Mouse (Mus musculus) cerebellum, postnatal 25 days (tissue): ENCODE measurements at regions not wholly inside any gene's neighbourhood (a gene's known extent, or its start where the extent isn't known, plus 50 kb on each side); places are given as distances from the start of the nearest gene placed in this dataset.
"Not testable (repeated sequence)": the region's sequence is repeated elsewhere in the genome, so short reads cannot be mapped to it uniquely, and the experiment has no call there.

Experiments used
- DNase-seq, 2 experiments: peaks; one replicate each; pipeline ENCODE4 v3.0.0; 2021; ENCODE audit warnings: mixed read lengths in 2 of 2

GRCm38 (mm10) chr5:134046086-134046485 lies 53.4 kb upstream of the Castor2 start:
- DNase-seq: no peak

GRCm38 (mm10) chr5:134042938-134043337 lies 56.6 kb upstream of the Castor2 start:
- DNase-seq: not testable (repeated sequence)

GRCm38 (mm10) chr5:134027316-134027966 lies 72.1 kb upstream of the Castor2 start:
- DNase-seq: peak; percentile 65 to 78

- DNase-seq: no peak
Measured at GRCm38 (mm10) chr5:134019651-134020432, 79.7 kb upstream of the Castor2 start.

GRCm38 (mm10) chr5:134014257-134015163 lies 85.0 kb upstream of the Castor2 start:
- peak; percentile 31 to 46 for DNase-seq

GRCm38 (mm10) chr5:134013206-134013605 lies 86.3 kb upstream of the Castor2 start:
- no peak for DNase-seq

GRCm38 (mm10) chr5:134009843-134010242 lies 89.7 kb upstream of the Castor2 start:
- DNase-seq: no peak

GRCm38 (mm10) chr5:134007127-134007771 lies 92.3 kb upstream of the Castor2 start:
- DNase-seq: peak in 1 of 2 experiments; percentile 48

GRCm38 (mm10) chr5:134006470-134007126 lies 92.9 kb upstream of the Castor2 start:
- DNase-seq: peak; percentile 92 to 93

- DNase-seq: peak; percentile 27 to 39
Measured at GRCm38 (mm10) chr5:134006001-134006400, 93.5 kb upstream of the Castor2 start.

- DNase-seq: no peak
Measured at GRCm38 (mm10) chr5:134000100-134000499, 99.4 kb upstream of the Castor2 start.

GRCm38 (mm10) chr5:133999698-134000097 lies 99.8 kb upstream of the Castor2 start:
- peak; percentile 37 to 49 for DNase-seq

- DNase-seq: no peak
Measured at GRCm38 (mm10) chr5:133991994-133992393, 107.5 kb upstream of the Castor2 start.

- DNase-seq: no peak
Measured at GRCm38 (mm10) chr5:133991556-133991955, 108.0 kb upstream of the Castor2 start.

GRCm38 (mm10) chr5:133983249-133983966 lies 116.1 kb upstream of the Castor2 start:
- DNase-seq: no peak

GRCm38 (mm10) chr5:133970421-133970914 lies 129.0 kb upstream of the Castor2 start:
- no peak for DNase-seq

GRCm38 (mm10) chr5:133963301-133963700 lies 136.2 kb upstream of the Castor2 start:
- peak; percentile 45 to 59 for DNase-seq

GRCm38 (mm10) chr5:133940841-133941240 lies 158.7 kb upstream of the Castor2 start:
- DNase-seq: peak; percentile 79 to 86

GRCm38 (mm10) chr5:133940030-133940429 lies 159.5 kb upstream of the Castor2 start:
- DNase-seq: peak; percentile 49 to 51

GRCm38 (mm10) chr5:133937967-133938918 lies 161.3 kb upstream of the Castor2 start:
- DNase-seq: peak in 1 of 2 experiments; percentile 34
